Mouse (Mus musculus) olfactory bulb, adult 2 months (tissue): Measurements from ENCODE around the gene Hint3.

Source experiments
- CTCF ChIP-seq: fragments of 200-500 bp; IDR thresholded peaks from 2 replicates; pipeline ENCODE4 v1.5.1; 2012; ENCODE audit warnings: low read depth, mild to moderate bottlenecking, low read length, moderate library complexity; ENCODE audit not compliant: insufficient read depth
- POLR2A ChIP-seq: fragments of 200-500 bp; IDR thresholded peaks from 2 replicates; pipeline ENCODE4 v1.6.1; 2012; ENCODE audit warnings: mild to moderate bottlenecking, low read depth, low read length, moderate library complexity; ENCODE audit not compliant: insufficient read depth

DNA sequence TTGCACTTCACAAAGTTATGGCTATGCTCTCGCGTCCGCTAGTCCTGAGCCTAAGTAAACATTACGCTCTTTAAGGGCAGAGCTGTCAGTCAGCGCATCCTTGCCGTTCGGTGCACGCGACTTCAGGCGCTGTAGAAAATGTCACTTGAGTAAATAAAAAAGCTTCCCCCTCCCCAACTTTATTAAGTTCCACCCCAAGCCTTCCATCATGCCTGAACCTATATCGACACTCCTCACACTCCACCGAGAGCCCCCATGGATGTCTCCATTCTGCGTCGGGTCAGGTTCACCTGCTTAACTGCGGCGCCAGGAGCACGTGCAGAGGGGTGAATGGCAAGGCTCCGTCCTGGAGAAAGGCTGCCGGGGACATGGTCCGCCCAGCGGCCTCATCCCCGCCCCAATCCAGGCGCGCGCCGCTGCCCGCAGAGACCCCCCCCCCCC is 29.3 kb downstream of the Hint3 start:
- TF ChIP-seq POLR2A: no peak; the same call in 1 of the 2 replicates
- no peak for TF ChIP-seq CTCF
